Mouse (Mus musculus) embryo, embryonic 10.5 days (tissue): ENCODE measurements around the gene Btbd35f3.
"Not testable (repeated sequence)": the region's sequence is repeated elsewhere in the genome, so short reads cannot be mapped to it uniquely, and the experiment has no call there.

Experiments used
- DNase-seq: peaks from one replicate; pipeline ENCODE4 v3.0.0-alpha.2; 2015; ENCODE audit warnings: low spot score

Gene Btbd35f3

GRCm38 (mm10) chrX:4037374-4037773 lies at the start of gene Btbd35f3:
Gene Btbd35f3, plus strand, starts transcription at chrX:4037674.
- not testable (repeated sequence) for DNase-seq
